Mouse (Mus musculus): ENCODE results near the gene Rab11a.
"Not testable (repeated sequence)": the region's sequence is repeated elsewhere in the genome, so short reads cannot be mapped to it uniquely, and the experiment has no call there.

Gene Rab11a

DNA sequence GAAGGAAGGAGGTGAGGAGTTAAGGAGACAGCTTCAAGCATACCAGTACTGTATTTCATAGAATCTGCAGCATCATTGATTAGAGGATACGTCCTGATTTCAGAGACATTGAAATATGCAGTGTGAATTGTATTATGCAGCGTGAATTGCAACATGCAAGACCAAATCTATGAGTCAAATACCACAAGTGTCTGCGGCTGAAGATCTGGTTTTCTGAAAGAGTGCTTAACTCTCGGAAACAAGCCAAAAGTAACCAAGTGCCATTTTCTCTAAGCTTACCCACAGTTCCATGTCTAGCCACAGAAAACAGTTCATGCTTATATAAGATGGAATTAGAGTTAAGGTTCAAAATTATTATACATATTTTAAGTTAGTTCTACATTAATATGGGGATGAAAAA lies 10.2 kb upstream of the Rab11a start:
- DNase-seq (ENCODE audit: low read depth, low spot score) = no peak

DNA sequence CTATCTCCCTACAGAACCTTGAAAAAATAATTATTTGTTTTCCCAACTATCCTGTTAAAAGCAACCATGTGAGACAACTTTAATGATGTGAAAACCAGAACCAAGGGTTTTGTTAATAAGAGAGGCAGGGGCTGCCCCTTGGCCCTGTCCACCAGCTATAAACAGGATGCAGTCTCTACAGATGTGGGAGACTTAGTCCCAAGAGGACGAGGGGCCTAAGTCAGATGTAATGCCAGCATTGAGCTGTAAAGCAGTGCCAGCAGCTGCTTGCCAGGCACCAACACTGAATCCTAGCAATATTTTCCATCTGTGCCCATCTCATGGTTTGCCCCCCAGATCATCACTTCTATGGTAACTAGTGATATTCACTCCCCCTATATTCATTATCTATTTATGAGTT lies 4.9 kb upstream of the Rab11a start:
- DNase-seq (ENCODE audit: low read depth, low spot score) = no peak

DNA sequence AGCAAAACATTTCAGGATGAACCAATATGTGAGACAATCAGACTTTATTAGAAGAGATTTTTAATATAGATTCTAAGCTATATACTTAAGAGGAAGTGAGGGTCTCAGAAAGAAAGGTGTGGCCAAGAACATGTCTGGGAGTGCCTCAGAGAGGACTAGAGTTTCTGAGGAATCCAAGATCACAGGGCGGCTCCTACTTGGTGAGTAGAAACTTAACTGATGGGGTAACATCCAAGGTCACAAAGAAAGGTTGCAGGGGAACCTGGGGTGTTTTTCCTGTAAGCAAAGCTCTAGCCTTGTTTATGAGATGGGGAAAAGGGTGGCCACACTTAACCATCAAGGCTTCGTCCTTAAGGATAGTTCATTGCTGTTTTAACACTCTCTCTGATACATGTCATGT lies 1.4 kb upstream of the Rab11a start:
- DNase-seq (ENCODE audit: low read depth, low spot score) = no peak

DNA sequence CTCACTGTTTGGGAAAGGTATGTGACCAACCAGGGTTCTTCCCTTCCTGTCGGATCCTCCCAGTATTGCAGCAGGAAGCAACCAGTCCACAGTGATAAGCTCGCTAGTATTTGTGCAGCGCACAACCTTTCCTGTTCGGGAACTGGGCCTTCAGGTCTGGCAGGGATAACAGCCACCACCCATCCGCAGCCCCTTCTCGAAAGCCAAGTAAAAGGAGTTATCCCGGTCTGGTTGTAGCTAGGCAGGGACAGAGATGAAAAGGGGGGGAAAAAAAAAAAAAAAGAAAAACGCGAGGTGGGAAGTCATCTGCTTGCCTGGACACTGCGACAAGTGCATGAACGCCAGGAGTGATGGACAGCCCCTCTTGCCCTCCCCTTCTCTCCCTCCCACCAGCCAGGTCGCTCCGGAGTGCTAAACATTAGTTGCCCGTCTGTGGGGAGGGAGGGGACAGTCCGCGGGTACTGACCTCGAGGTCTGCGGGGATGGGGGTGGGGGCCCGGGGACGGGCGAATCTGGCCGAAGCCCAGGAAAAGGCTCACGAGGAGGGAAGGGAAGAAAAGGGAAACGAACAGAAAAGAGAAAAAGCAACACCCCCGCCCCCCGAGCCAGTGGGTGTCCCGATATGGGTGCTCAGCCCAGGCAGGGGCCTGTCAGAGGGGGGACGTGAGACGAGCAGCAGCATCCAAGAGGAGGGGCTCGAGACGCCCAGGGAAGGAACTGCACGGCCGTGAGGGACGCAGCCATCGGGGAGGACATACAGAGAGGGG lies 736 bp downstream of the Rab11a start:
- no peak for DNase-seq (ENCODE audit: low read depth, low spot score)

DNA sequence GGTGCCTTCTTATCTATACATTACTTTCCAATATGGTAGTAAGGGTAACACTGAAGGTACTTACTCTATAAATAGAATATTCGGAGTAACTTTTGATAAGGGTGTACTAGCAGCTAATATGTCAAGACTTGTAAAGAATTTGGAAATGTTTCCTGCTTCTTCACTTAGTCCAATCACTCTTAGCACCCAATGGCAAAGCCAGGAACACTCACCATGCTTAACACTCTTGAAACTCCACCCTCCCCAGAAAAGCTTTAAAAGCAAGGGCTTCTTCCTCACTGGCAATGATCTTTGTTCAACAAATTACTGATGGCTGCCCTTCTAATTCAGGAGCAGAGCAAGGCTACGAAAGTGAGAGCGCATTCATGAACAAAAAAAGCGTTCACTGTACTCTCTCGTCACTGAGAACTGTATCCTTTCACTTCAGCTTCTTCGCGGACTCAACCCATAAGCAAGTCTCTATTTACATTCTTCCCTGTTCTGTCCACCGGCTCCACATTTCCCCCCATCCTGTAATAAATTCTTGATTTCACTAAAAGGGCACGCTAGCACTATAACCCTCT lies 1.4 kb downstream of the Rab11a start:
- no peak for DNase-seq (ENCODE audit: low read depth, low spot score)

DNA sequence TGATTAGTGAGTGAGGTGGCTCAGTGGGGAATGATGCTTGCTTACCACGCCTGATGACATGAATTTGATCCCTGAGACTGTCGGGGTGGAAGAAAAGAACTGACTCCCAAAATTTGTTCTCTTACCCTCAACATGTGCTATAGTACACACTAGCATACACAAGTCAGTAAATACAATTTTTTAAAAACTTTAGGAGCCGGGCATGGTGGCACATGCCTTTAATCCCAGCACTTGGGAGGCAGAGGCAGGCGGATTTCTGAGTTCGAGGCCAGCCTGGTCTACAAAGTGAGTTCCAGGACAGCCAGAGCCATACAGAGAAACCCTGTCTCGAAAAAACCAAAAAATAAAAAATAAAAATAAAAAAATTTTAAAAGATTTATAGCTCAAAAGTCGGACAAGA lies 2.6 kb downstream of the Rab11a start:
- not testable (repeated sequence) for DNase-seq (ENCODE audit: low read depth, low spot score)

DNA sequence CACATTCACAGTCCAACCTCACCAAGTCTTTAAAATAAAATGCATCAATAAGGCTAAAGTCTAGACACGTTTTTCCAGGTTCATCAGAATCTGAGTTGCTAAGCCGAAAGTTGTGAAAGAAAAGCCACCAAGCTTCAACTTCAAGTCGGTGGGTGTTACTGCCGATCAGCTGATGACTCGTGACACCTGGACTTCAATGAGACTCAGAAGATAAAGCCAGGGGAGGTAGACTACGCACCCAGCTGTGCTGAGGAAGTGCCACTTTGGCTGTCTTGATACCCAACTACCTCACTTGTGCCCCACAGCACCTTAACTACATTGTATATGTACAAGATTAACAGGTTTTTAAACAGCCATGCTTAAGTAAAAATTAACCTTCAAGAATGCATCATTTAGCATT lies 3.4 kb downstream of the Rab11a start:
- DNase-seq (ENCODE audit: low read depth, low spot score) = no peak

DNA sequence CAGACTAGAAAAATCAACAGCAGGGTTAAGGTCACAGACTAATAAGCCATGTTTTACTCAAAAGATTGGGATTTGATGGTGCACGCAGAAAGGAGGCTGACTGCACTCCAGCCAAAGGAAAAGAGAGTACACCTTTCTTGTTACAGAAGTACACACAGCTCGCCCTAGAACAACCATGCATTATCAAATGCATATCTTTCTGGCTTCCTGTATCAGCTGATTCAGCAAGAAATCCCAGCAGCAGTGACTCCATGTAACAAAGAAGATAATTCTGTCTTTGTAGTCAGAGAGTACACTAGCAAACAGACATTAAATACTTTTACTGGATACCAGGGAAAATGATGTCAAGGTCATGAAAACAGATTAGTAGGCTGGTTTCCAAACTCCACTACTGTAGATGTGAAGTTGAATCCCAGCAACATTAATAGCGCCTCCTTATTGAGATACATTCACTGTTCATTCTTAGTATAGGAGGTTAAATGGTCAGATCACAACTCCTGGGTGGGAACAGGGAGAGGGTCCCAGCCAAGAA lies 6.5 kb downstream of the Rab11a start:
- no peak for DNase-seq (ENCODE audit: low read depth, low spot score)

DNA sequence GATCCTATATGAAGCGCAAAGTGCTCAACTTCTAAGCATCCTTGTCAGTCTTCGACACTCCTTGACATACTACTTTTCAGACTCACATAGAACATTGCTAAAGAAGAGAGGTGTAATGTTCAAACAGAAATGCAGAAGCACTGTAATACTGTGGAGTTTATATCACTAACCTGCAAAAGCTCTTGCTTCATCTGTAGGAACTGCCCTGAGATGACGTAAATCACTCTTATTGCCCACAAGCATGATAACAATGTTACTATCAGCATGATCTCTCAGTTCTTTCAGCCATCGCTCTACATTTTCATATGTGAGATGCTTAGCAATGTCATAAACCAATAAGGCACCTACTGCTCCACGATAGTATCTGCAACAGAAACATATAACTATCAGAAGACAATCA lies 11.1 kb downstream of the Rab11a start:
- DNase-seq (ENCODE audit: low read depth, low spot score) = no peak

DNA sequence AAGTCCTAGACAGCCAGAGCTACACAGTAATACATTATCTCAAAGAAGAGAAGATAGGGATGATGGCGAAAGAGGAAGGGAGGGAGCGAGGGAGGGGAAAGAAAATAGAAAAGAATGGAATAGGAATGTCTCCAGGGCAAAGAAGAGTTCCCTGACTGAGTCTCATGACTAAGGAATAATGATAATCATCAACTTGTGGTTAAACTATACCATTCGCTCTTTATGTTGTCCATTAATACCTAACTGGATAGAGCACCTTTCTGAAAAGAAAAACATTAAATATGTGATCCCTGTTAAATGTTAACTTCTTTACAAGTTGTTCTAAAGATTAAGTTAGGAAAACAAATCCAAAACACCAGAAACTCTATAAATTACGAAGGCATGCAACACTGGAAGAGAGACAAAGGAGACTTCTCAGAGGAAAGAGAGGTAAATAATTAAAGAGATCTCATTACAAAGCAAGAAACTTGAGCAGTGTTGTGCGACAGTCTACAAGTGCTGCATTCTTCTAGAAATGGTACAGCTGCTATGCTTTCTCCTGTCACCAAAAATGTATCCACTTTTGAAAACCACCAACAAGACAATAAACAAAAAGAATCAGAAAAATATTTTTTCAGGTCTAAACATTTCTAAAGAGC lies 17.9 kb downstream of the Rab11a start:
- no peak for DNase-seq (ENCODE audit: low read depth, low spot score)

DNA sequence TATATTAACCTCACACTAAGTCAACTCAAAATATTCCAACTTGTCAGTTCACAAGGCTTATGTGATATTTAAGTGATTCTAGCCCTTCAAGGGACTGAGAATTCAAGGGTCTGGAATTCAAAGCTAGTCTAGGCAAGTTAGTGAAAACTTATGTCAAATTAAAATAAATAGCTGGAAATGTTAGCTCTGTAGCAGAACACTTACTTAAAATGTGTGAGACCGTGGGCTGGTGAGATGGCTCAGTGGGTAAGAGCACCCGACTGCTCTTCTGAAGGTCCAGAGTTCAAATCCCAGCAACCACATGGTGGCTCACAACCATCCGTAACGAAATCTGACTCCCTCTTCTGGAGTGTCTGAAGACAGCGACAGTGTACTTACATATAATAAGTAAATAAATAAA lies 27.3 kb downstream of the Rab11a start:
- DNase-seq (ENCODE audit: low read depth, low spot score) = not testable (repeated sequence)

DNA sequence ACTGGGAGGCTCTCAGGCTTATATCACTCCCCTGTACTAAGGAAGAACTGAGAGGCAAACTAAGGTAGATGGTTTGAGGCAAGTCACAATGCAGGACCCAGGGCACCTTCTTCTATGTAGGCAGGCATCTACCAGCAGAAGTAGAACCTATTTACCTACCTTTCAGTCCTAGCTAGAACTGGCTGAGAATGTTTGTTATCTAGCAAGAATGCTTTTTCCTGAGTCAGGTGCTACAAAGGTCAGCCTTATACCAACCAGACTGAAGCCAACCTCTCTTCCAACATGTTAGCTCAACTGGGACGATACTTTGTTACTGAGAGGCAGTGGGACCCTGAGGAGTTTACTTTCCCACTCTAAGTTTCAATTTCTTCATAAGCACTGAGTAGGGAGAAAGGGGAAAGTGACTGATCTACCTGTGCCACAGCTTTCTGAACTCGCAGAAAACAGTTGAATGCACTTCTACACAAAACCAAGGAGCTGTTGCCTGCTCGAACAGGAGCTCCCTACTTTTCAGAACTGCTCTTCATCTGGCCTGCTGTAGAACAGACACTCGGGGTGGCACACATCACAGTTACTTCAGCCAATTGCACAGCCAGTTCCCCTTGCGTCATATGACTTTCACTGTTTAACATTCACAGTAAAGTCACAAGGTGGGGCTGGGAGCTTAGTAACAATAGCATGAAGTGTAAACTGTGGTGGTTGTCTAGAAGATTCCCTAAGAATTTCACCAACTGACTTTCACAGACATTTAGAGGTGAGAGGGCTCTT lies 33.3 kb downstream of the Rab11a start:
- no peak for DNase-seq (ENCODE audit: low read depth, low spot score)

DNA sequence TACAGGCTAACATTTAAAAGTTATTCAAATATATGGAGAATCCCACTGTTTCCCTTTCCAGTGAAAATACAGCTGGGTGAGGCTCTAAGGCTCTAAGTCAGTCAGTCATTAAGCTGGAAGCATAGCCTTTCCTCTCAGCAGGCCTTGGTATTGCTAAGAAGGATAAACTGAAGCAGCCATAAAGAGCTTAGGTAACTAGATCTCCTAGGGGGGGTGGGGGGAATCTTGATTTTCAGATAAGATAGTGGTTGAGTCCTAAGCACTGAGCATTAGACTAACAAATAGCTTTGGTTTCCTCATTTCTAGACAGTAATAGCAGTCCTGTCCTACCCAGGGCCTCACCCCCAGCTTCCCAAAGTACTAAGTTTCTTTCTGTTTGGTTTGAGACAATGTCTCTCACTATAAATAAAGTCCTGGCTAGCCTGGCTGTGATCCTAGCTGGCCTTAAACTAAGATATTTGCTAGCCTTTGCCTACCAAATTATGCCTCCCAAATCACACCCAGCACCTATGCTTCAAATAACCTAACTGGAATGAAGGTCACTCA lies 34.1 kb downstream of the Rab11a start:
- DNase-seq (ENCODE audit: low read depth, low spot score) = peak; percentile 57

DNA sequence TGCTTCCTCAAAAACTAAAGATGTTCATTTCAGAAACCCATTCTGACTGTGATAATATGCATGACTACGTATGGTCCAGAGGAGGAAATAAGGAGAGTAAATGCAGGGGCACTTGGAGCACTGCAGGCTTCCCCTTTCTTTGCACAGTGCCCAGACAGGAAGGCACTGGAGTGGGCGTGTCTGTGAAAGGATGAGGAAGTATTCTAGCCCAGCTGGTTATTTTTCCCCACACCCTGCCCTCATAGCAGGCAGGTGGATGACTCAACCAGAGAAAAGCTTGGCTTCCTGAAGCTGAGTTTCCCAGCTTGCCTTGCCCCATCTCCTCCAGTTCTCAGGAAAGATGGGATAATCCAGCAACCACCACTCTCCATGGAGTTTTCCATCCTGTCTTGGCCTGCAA lies 34.6 kb downstream of the Rab11a start:
- no peak for DNase-seq (ENCODE audit: low read depth, low spot score)

DNA sequence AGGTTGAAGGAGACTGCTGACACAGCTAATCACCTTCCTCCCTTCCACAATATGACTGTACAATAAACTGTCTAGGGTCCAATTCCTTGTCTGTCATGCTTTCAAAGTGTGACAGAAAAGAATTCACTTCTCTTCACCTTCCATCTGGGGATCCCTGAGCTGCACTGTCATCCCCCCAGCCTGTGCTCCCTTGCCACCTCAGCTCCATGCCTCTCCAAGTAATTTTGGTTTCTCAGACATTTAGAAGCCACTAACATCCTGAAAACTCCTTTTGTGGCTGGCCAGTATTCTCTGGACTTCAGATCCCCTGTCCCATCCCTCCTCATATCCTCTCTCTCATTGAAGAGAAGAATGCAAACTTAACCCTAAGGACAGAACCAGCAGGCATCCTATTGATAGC lies 35.2 kb downstream of the Rab11a start:
- DNase-seq (ENCODE audit: low read depth, low spot score) = no peak

DNA sequence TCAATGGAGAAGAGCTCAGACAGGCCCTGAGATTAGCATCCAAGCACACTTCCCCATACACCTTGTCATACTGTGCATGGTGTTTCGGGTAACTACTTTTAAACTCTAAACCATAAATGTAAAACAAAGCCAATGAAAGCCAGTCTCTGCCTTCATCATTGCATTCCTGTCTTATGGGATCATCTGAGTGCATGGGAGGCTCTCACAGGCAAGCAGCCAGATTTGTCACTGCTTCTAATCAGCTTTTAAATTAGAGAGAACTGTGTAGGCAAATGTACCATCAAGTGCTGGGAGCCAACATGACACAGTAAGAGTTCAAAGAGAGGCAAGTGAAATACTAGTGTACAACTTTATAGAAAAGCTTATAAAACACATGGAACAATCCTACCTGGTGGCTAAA lies 35.9 kb downstream of the Rab11a start:
- DNase-seq (ENCODE audit: low read depth, low spot score) = no peak

DNA sequence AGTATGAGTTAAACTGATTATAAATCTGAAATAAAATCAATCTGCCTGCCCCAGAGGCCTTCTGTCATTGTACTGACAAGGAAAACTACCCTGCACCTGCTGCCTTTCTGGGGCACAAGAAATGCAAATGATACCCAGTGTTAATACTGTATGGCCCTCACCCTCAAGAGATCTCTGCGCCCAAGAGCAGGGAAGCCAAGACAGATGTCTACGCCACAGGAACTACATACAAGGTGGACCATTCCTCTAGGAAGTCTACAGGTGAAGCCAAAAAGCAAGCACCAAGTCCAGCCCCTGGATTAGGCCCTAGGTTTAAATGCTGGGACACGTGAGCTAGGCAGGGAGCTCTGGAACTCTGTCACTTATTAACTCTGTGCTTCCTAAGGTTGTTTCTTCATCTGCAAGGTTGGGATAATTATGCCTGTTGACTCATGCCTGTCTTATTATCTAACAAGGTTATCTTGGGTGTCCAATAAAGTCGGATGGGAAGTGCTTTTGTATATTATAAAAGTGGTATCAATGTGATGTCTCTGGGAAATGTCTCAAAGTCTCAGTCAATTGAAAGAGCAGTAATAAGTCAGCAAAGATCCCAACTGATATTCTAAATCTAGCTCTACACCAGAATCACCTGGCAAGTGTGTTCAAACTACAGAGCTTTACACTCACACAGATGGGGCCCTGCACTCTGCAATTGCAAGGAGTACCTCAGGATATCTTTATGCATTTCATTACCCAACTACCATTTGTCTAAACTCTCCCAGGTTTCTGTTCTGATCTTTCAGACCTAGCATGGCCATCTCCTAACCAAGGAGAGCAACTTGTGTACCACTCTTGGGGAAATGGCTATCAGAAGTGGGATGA lies 36.9 kb downstream of the Rab11a start:
- no peak for DNase-seq (ENCODE audit: low read depth, low spot score)

DNA sequence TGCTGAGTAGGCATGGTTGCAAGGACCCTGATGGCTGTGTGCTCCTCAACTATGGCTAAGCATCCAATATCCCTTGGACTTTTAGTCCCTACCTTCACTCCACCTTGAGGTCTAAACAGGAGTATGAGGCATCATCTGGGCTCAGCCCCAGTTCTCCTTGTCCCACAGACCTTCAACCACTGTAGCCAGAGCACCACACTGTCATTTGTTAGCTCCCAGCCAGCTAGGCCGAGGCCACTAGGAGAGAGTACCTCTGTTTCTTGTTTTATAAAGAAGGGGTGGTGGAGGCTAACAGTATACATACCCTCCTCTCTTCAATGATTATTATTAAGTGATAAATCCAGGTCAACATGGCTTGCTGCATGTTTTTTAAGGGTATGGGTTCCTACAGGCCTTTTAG lies 39.0 kb downstream of the Rab11a start:
- no peak for DNase-seq (ENCODE audit: low read depth, low spot score)

DNA sequence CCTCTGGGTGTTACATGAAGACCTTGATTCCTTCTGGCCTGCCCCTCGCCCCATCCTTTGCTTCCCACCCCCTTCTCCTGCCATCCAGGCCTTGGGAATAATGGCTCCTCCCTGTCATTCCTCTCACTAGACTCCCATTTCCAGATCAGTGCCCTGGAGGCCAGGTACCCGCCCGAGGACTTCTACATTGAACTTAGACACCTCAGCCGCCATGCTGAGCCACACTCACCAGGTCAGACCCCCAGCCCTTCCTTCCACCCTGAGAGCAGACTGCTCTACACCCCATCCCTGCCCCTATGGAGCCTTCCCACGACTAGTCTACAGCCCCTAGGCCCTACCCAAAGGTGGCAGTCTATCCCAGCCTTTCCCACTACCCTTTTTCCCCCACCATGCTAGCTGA lies 39.9 kb downstream of the Rab11a start:
- DNase-seq (ENCODE audit: low read depth, low spot score) = no peak

DNA sequence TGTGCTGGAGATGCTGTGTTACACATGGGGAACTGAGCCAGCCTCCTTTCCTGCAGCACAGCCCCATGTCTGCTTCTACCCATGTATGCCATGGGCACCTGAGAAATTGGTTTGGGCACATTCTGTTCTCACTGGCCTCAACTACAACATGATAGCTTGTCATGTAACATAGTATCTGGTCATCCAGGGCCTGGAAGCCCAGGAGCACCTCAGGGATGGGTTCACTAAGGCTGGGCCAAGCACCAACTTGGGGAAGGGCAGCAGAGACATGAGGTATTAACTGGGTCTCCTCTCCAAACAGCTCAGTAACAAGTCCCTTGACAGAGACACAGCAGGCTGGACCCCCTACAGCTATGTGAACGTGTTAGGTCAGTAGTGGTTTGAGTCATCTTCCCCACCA lies 40.6 kb downstream of the Rab11a start:
- DNase-seq (ENCODE audit: low read depth, low spot score) = no peak

DNA sequence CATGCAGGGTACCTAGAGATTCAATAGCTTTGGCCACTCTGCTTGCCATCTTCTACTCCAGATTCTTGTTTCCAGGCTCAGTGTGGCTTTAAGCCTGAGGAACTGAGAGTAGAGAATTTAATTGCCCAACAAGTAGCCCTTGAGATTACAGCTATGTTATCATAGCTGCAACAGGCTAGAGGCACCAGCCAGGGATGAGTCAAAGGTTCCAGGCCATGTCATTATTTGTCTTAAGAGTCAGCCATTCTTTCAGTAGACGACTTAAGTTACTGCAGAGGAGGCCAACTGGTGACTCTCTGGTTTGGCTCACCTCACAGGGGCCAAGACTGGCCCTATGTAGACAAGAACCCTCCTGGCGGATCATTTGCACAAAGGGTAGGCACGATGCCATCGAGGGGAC lies 41.2 kb downstream of the Rab11a start:
- no peak for DNase-seq (ENCODE audit: low read depth, low spot score)
